Mouse (Mus musculus): ENCODE results near the gene Spag9. TPM values are rescaled to one million over a fixed set of nuclear protein-coding genes. Genes with fewer than 3 reads are reported as not detected.
A peak's percentile ranks its signal among the peaks of the same experiment; 100 is the strongest.

The Spag9 gene
- polyA plus RNA-seq, 1 experiment from 2014 or later = 29.7 TPM

DNA sequence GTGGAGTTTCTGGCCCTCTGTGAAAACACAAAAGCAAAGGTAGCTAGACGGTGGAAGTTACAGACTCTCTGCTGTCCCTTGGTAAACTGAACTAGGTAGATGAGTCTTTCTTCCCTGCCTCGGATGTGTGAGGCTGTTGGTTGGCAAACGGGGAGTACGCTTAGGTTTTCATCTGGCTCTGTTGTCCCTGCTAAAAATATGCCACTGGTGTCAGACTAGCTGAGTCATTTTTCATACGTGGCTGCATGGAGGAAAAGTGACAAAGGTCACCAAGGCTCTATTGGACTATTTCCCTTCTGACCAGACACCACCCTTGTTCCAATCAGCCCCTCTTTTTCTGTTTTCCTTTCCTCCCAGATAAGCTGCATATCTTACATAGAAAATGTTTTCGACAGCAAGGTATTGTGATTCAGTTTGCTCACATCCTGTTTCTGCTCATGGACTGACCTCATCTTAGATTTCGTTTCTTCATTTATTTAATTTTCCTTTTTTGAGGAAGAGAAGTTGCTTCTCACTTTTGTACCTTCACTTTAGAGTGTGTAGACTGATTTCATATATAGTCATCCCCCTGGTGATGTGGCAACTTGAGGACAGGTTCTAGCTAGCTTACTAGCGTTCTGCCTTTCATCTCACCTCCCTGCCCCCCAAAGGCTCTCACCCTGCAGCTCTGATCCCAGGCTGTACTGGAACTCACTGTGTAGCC lies 8.1 kb upstream of the Spag9 start:
- no peaks in the 10 kb centered on the region for H3K36me3 ChIP-seq
- H3K4me3 ChIP-seq = no peak overlapping the region
- H3K4me2 ChIP-seq = peak overlapping the region; percentile 48
- peak overlapping the region; percentile 96 for H3K27ac ChIP-seq (replicated peaks)
- H3K27me3 ChIP-seq (replicated peaks) = no peaks in the 10 kb centered on the region
- no peaks in the 10 kb centered on the region for H3K9me3 ChIP-seq
- WGBS = 33% methylated on average over 8 of the region's 8 CpGs
- H3K9ac ChIP-seq = peak overlapping the region; percentile 62
- H3K4me1 ChIP-seq = peaks cover 31% of the 10 kb centered on the region
- ATAC-seq (ENCODE audit: extremely low read depth, insufficient number of reproducible peaks, low FRiP score, low TSS enrichment) = no peak

DNA sequence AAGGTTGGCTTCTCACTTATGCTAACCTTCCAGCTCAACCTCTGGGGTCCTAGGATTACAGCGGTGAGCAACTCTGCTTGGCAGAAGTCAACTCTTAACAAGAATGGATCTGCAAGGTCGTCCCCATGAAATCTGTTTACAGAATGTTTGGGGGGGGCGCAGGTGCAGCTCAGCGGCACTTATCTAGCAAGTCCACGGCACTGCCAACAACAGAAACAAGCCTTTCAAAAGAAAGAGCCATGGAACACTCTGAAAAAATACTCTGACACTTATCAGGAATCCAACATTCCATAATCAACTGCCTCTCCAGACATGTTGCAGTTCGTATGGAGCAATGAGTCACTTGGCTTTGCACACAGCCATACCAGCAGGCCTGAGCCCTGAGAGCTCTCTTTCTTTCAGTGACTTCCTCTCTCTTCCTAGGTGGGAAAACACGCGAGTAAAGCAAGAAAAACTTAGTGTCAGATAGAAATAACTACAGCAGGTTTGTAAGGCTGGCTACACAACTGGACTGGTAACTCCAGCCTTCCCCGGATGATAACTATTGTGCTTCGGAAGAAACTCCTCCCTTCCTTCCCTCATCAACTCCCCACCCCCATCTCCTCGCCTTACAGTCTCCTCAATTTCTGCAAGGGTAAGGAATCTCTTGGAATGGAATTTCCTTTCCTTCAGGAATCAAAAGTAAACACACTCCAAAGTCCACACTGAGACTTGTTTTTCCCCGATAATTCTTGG lies 7.4 kb upstream of the Spag9 start:
- WGBS = 42% methylated on average over 12 of the region's 12 CpGs
- peak; percentile 37; the same call in 1 of the 2 replicates for ATAC-seq (ENCODE audit: extremely low read depth, insufficient number of reproducible peaks, low FRiP score, low TSS enrichment)
- peak overlapping the region; percentile 48 for H3K4me2 ChIP-seq

GRCm38 (mm10) chr11:93994531-93994930 lies 1.4 kb upstream of the Spag9 start:
- H3K9ac ChIP-seq = peak overlapping the region; percentile 88
- ATAC-seq (ENCODE audit: extremely low read depth, insufficient number of reproducible peaks, low FRiP score, low TSS enrichment) = no peak
- H3K4me3 ChIP-seq = peak overlapping the region; percentile 92
- peak overlapping the region; percentile 89 for H3K4me2 ChIP-seq
- H3K9me3 ChIP-seq = no peaks in the 10 kb centered on the region
- WGBS = 44% methylated on average over 5 of the region's 5 CpGs
- 0 out of 2 replicates have a peak, but pooled peaks cover 3% of the 10 kb centered on the region for H3K36me3 ChIP-seq
- peaks cover 40% of the 10 kb centered on the region for H3K4me1 ChIP-seq
- H3K27ac ChIP-seq (replicated peaks) = peak overlapping the region; percentile 100
- H3K27me3 ChIP-seq (replicated peaks) = no peaks in the 10 kb centered on the region

More for the DNA sequence above, 7.4 kb upstream of the Spag9 start:
- H3K27me3 ChIP-seq (replicated peaks) = no peaks in the 10 kb centered on the region
- peak overlapping the region; percentile 5 for H3K9ac ChIP-seq
- H3K27ac ChIP-seq (replicated peaks) = peak overlapping the region; percentile 96
- H3K4me1 ChIP-seq = peaks cover 31% of the 10 kb centered on the region
- no peaks in the 10 kb centered on the region for H3K36me3 ChIP-seq
- no peak overlapping the region for H3K4me3 ChIP-seq
- H3K9me3 ChIP-seq = no peaks in the 10 kb centered on the region

DNA sequence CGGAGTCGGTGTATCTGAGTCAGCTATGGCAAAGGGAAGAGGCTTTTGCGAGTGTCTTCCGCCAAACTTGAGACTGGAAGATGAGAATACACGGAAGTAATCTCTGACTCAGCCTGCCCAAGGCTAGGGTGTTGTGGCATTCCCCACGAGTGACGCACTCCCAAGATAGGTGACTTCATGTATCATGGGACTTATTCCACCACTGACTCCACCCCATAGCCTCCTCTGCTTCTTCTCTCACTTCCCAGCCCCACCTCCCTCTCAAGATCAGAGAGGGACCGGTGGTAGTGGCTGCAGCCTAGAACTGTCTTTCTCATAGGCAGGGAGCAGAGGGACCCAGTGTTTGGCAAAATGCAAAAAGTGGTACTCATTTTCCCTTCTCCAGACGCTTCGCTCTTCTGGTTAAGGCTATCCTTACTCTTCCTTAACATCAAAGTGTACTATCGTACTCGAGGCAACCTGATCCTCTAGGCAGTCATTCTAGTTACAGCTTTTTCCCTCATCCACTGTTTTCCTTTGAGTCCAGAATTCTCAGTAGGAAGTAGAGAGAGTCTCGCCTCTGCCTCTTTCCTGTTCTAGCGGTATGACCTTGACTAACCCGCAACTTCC lies 676 bp upstream of the Spag9 start:
- Histone ChIP-seq H3K9me3 (no peaks in the 10 kb centered on the region), H3K4me3 (peak overlapping the region; percentile 92), H3K9ac (peak overlapping the region; percentile 88), H3K4me1 (peaks cover 39% of the 10 kb centered on the region), H3K27me3 (replicated peaks) (no peaks in the 10 kb centered on the region), H3K4me2 (peak overlapping the region; percentile 89), H3K36me3 (0 out of 2 replicates have a peak, but pooled peaks cover 3% of the 10 kb centered on the region), H3K27ac (replicated peaks) (peak overlapping the region; percentile 100)
- 4% methylated on average over 15 of the region's 15 CpGs for WGBS
- peak; percentile 53 for ATAC-seq (ENCODE audit: extremely low read depth, insufficient number of reproducible peaks, low FRiP score, low TSS enrichment)

DNA sequence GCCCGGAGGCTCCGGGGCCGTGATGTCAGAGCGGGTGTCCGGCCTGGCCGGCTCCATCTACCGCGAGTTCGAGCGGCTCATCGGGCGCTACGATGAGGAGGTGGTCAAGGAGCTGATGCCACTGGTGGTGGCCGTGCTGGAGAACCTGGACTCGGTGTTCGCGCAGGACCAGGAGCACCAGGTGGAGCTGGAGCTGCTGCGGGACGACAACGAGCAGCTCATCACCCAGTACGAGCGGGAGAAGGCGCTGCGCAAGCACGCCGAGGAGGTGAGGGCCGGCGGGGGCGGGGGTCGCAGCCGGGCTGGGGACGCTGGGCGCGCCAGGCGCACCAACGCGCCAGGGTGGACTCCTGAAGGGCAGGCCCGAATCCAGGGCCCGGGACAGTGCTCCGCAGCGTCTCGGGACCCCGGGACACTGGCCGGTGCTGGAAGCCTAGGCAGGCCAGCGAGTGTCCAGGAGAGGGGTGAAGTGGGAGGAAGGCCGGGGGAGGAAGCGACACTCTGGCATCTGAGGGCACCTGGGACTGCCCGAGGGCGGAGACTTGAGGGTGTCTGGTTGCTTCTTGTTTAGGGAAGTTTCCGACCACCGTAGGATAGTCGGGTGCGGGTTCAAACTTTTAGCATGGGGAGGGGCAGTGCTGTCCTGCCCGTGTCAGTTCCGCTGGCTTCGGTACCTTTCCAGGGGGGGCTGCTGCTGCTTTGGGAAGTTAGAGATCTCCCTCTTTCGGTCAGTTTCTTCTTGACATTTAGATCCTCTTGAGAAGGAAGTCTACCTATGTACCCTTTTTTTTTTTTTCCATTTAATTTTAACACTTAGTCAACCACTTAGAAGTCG lies 632 bp downstream of the Spag9 start:
- WGBS = under 1% methylated on average over 58 of the region's 58 CpGs
- peak; percentile 6; the same call in 1 of the 2 replicates for ATAC-seq (ENCODE audit: extremely low read depth, insufficient number of reproducible peaks, low FRiP score, low TSS enrichment)
- H3K4me3 ChIP-seq = peak overlapping the region; percentile 92
- H3K4me2 ChIP-seq = peak overlapping the region; percentile 89
- H3K9ac ChIP-seq = peak overlapping the region; percentile 96
- no peaks in the 10 kb centered on the region for H3K27me3 ChIP-seq (replicated peaks)
- no peaks in the 10 kb centered on the region for H3K9me3 ChIP-seq
- H3K36me3 ChIP-seq = 0 out of 2 replicates have a peak, but pooled peaks cover 3% of the 10 kb centered on the region
- peaks cover 39% of the 10 kb centered on the region for H3K4me1 ChIP-seq
- H3K27ac ChIP-seq (replicated peaks) = peak overlapping the region; percentile 100

GRCm38 (mm10) chr11:93997141-93997775 lies 1.4 kb downstream of the Spag9 start:
- Histone ChIP-seq H3K4me1 (peaks cover 39% of the 10 kb centered on the region), H3K4me3 (peak overlapping the region; percentile 92), H3K9me3 (no peaks in the 10 kb centered on the region), H3K27me3 (replicated peaks) (no peaks in the 10 kb centered on the region), H3K27ac (replicated peaks) (peak overlapping the region; percentile 100), H3K4me2 (peak overlapping the region; percentile 89), H3K36me3 (0 out of 2 replicates have a peak, but pooled peaks cover 3% of the 10 kb centered on the region), H3K9ac (peak overlapping the region; percentile 96)
- WGBS = 30% methylated on average over 13 of the region's 13 CpGs
- ATAC-seq (ENCODE audit: extremely low read depth, insufficient number of reproducible peaks, low FRiP score, low TSS enrichment) = no peak

GRCm38 (mm10) chr11:93999276-93999675 lies 3.4 kb downstream of the Spag9 start:
- no peak overlapping the region for H3K9ac ChIP-seq

DNA sequence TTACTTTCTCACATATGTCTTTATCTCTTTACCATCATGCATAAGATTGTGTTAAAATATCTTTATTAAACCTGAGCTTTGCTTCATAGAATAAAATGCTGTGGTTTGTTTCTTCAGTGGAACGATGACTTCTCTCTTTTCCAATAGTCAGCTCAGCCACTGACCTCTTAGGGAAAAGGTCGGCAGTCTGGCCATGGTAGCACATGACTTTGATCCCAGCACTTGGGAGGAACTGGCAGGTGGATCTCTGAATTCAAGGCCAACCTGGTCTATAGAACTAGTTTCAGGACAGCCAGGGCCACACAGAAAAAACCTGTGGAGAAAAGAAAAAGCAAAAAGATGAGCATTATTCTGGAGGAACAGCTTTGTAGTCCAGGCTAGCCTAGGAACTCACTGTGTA lies 7.5 kb downstream of the Spag9 start:
- ATAC-seq (ENCODE audit: extremely low read depth, insufficient number of reproducible peaks, low FRiP score, low TSS enrichment) = no peak
- no peak overlapping the region for H3K9ac ChIP-seq
- H3K4me1 ChIP-seq = peaks cover 13% of the 10 kb centered on the region
- H3K9me3 ChIP-seq = no peaks in the 10 kb centered on the region
- WGBS = 90% methylated on average over 2 of the region's 2 CpGs
- H3K4me3 ChIP-seq = no peak overlapping the region
- H3K27ac ChIP-seq (replicated peaks) = no peak overlapping the region
- H3K36me3 ChIP-seq = peaks cover 8% of the 10 kb centered on the region; the same call in 1 of the 2 replicates
- no peaks in the 10 kb centered on the region for H3K27me3 ChIP-seq (replicated peaks)
- no peak overlapping the region for H3K4me2 ChIP-seq

More at GRCm38 (mm10) chr11:93999276-93999675, 3.4 kb downstream of the Spag9 start:
- no peaks in the 10 kb centered on the region for H3K9me3 ChIP-seq
- peaks cover 35% of the 10 kb centered on the region for H3K4me1 ChIP-seq
- H3K4me2 ChIP-seq = no peak overlapping the region
- peaks cover 8% of the 10 kb centered on the region; the same call in 1 of the 2 replicates for H3K36me3 ChIP-seq
- H3K4me3 ChIP-seq = no peak overlapping the region
- H3K27ac ChIP-seq (replicated peaks) = no peak overlapping the region
- H3K27me3 ChIP-seq (replicated peaks) = no peaks in the 10 kb centered on the region
- no peak for ATAC-seq (ENCODE audit: extremely low read depth, insufficient number of reproducible peaks, low FRiP score, low TSS enrichment)

- Histone ChIP-seq H3K36me3 (peaks cover 28% of the 10 kb centered on the region), H3K27ac (replicated peaks) (no peak overlapping the region), H3K9ac (no peak overlapping the region), H3K4me2 (no peak overlapping the region), H3K4me1 (no peaks in the 10 kb centered on the region), H3K4me3 (no peak overlapping the region), H3K27me3 (replicated peaks) (no peaks in the 10 kb centered on the region), H3K9me3 (no peaks in the 10 kb centered on the region)
- 88% methylated on average over 5 of the region's 5 CpGs for WGBS
- no peak for ATAC-seq (ENCODE audit: extremely low read depth, insufficient number of reproducible peaks, low FRiP score, low TSS enrichment)
Observed at GRCm38 (mm10) chr11:94019091-94019490, 23.2 kb downstream of the Spag9 start.

- Histone ChIP-seq H3K9ac (no peak overlapping the region), H3K27me3 (replicated peaks) (no peaks in the 10 kb centered on the region), H3K36me3 (peaks cover 26% of the 10 kb centered on the region), H3K4me3 (no peak overlapping the region), H3K4me1 (no peaks in the 10 kb centered on the region), H3K4me2 (no peak overlapping the region), H3K9me3 (no peaks in the 10 kb centered on the region), H3K27ac (replicated peaks) (no peak overlapping the region)
- no peak for ATAC-seq (ENCODE audit: extremely low read depth, insufficient number of reproducible peaks, low FRiP score, low TSS enrichment)
- 73% methylated on average over 6 of the region's 6 CpGs for WGBS
Observed at GRCm38 (mm10) chr11:94020403-94020802, 24.5 kb downstream of the Spag9 start.

All from heart, embryonic 13.5 days (tissue).